Mouse (Mus musculus): ENCODE data around the gene Map2k5. TPM values are rescaled to one million over a fixed set of nuclear protein-coding genes. Genes with fewer than 3 reads are reported as not detected.

The Map2k5 gene
- total RNA-seq, 2 experiments from 2014 or later, result 30.8 to 31.2 TPM

GRCm38 (mm10) chr9:63203461-63203860 is 174.2 kb downstream of the Map2k5 start:
- no peak for DNase-seq (ENCODE audit: low spot score in 2 of 2)
- intact Hi-C loops (cut with DNase I), result no loop called here

GRCm38 (mm10) chr9:63201376-63202323 is 176.1 kb downstream of the Map2k5 start:
- no peak for DNase-seq (ENCODE audit: low spot score in 2 of 2)

GRCm38 (mm10) chr9:63197252-63197651 is 180.4 kb downstream of the Map2k5 start:
- DNase-seq (ENCODE audit: low spot score in 2 of 2), result peak in 1 of 2 experiments; percentile 21
- intact Hi-C loops (cut with DNase I), result no loop called here

More at GRCm38 (mm10) chr9:63201376-63202323, 176.1 kb downstream of the Map2k5 start:
- intact Hi-C loops (cut with DNase I), result no loop called here

- intact Hi-C loops (cut with DNase I), result no loop called here
These were observed 181.5 kb downstream of the Map2k5 start for GRCm38 (mm10) chr9:63196114-63196682.

GRCm38 (mm10) chr9:63195523-63195922 is 182.2 kb downstream of the Map2k5 start:
- no peak for DNase-seq (ENCODE audit: low spot score in 2 of 2)
- intact Hi-C loops (cut with DNase I), result no loop called here

More at GRCm38 (mm10) chr9:63196114-63196682, 181.5 kb downstream of the Map2k5 start:
- no peak for DNase-seq (ENCODE audit: low spot score in 2 of 2)

- DNase-seq (ENCODE audit: low spot score in 2 of 2), result peak in 1 of 2 experiments; percentile 7
- intact Hi-C loops (cut with DNase I), result no loop called here
These were observed 182.9 kb downstream of the Map2k5 start for GRCm38 (mm10) chr9:63194791-63195190.

- no peak for DNase-seq (ENCODE audit: low spot score in 2 of 2)
- intact Hi-C loops (cut with DNase I), result no loop called here
These were observed 184.9 kb downstream of the Map2k5 start for GRCm38 (mm10) chr9:63192809-63193208.

- intact Hi-C loops (cut with DNase I), result no loop called here
- DNase-seq (ENCODE audit: low spot score in 2 of 2), result no peak
These were observed 190.4 kb downstream of the Map2k5 start for GRCm38 (mm10) chr9:63187310-63187709.

GRCm38 (mm10) chr9:63185249-63185648 is 192.5 kb downstream of the Map2k5 start:
- intact Hi-C loops (cut with DNase I), result no loop called here
- no peak for DNase-seq (ENCODE audit: low spot score in 2 of 2)

- intact Hi-C loops (cut with DNase I), result no loop called here
- no peak for DNase-seq (ENCODE audit: low spot score in 2 of 2)
These were observed 193.8 kb downstream of the Map2k5 start for GRCm38 (mm10) chr9:63183864-63184263.

- intact Hi-C loops (cut with DNase I), result no loop called here
- no peak for DNase-seq (ENCODE audit: low spot score in 2 of 2)
These were observed 195.3 kb downstream of the Map2k5 start for GRCm38 (mm10) chr9:63182306-63182960.

- no peak for DNase-seq (ENCODE audit: low spot score in 2 of 2)
- intact Hi-C loops (cut with DNase I), result no loop called here
These were observed 196.1 kb downstream of the Map2k5 start for GRCm38 (mm10) chr9:63181337-63182178.

- intact Hi-C loops (cut with DNase I), result no loop called here
- DNase-seq (ENCODE audit: low spot score in 2 of 2), result no peak
These were observed 199.4 kb downstream of the Map2k5 start for GRCm38 (mm10) chr9:63178296-63178695.

GRCm38 (mm10) chr9:63174001-63174721 is 203.5 kb downstream of the Map2k5 start:
- DNase-seq (ENCODE audit: low spot score in 2 of 2), result no peak
- intact Hi-C loops (cut with DNase I), result no loop called here

GRCm38 (mm10) chr9:63171951-63172350 is 205.8 kb downstream of the Map2k5 start:
- intact Hi-C loops (cut with DNase I), result no loop called here
- DNase-seq (ENCODE audit: low spot score in 2 of 2), result no peak

GRCm38 (mm10) chr9:63169127-63169526 is 208.6 kb downstream of the Map2k5 start:
- intact Hi-C loops (cut with DNase I), result no loop called here
- no peak for DNase-seq (ENCODE audit: low spot score in 2 of 2)

- no peak for DNase-seq (ENCODE audit: low spot score in 2 of 2)
These were observed 212.6 kb downstream of the Map2k5 start for GRCm38 (mm10) chr9:63165070-63165469.

GRCm38 (mm10) chr9:63163756-63164155 is 213.9 kb downstream of the Map2k5 start:
- no peak for DNase-seq (ENCODE audit: low spot score in 2 of 2)
- intact Hi-C loops (cut with DNase I), result no loop called here

More at GRCm38 (mm10) chr9:63165070-63165469, 212.6 kb downstream of the Map2k5 start:
- intact Hi-C loops (cut with DNase I), result no loop called here

- no peak for DNase-seq (ENCODE audit: low spot score in 2 of 2)
- intact Hi-C loops (cut with DNase I), result no loop called here
These were observed 225.8 kb downstream of the Map2k5 start for GRCm38 (mm10) chr9:63151949-63152348.
